Mouse (Mus musculus) left cerebral cortex, adult 6 months (tissue): Measurements from ENCODE around the gene Gm9972. TPM values are rescaled to one million over a fixed set of nuclear protein-coding genes. Genes with fewer than 3 reads are reported as not detected.

ENCODE experiments used
- long read RNA-seq, 2 experiments: library from polyadenylated mRNA; unstranded; transcript quantifications; one replicate each; pipeline ENCODE4 v2.0.0; 2019 to 2020
- polyA plus RNA-seq: library from polyadenylated mRNA; unstranded; fragments of <200 nt; fragmentation: Nextera tagmentation; gene quantifications from 2 replicates; pipeline ENCODE4 v1.2.3, GENCODE M21; 2021

The Gm9972 gene
- not detected in 2 replicates for polyA plus RNA-seq
- long read RNA-seq, experiment 1: 0 reads
- long read RNA-seq, experiment 2: 0 reads

GRCm38 (mm10) chr11:43035446-43035845 is at the start of gene Gm9972:
Gene Gm9972, plus strand, starts transcription at chr11:43035746.

Other genes with a start within 250 kb of the Gm9972 start
- gene Atp10b, start 114.1 kb downstream of the Gm9972 start, polyA plus RNA-seq: 0.24 and 0.33 TPM in 2 replicates